Mouse (Mus musculus) liver, embryonic 12.5 days (tissue): ENCODE results near the gene Hbs1l. TPM values are rescaled to one million over a fixed set of nuclear protein-coding genes. Genes with fewer than 3 reads are reported as not detected.
"Not testable (repeated sequence)": the region's sequence is repeated elsewhere in the genome, so short reads cannot be mapped to it uniquely, and the experiment has no call there.

Source experiments
- ATAC-seq: fragments of 200-750 bp; cut with Nextera tagmentation; 2 replicates; pipeline ENCODE4 v1.8.0; 2017; ENCODE audit warnings: moderate number of reproducible peaks, mild to moderate bottlenecking, moderate library complexity
- H3K27ac ChIP-seq: fragments of 300-500 bp; sonication (generic); 2 replicates; pipeline ENCODE4 v1.5.1; 2016; ENCODE audit warnings: mild to moderate bottlenecking
- H3K27me3 ChIP-seq: fragments of 300-500 bp; sonication (generic); replicated peaks from 2 replicates; pipeline ENCODE4 v1.6.1; 2016; ENCODE audit warnings: mild to moderate bottlenecking, moderate library complexity
- H3K36me3 ChIP-seq: fragments of 300-500 bp; sonication (generic); 2 replicates; pipeline ENCODE4 v1.6.1; 2016; ENCODE audit warnings: mild to moderate bottlenecking, moderate library complexity
- H3K4me1 ChIP-seq: fragments of 300-500 bp; sonication (generic); 2 replicates; pipeline ENCODE4 v1.6.1; 2016
- H3K4me2 ChIP-seq: fragments of 300-500 bp; sonication (generic); 2 replicates; pipeline ENCODE4 v1.6.1; 2016; ENCODE audit warnings: mild to moderate bottlenecking, moderate library complexity
- H3K4me3 ChIP-seq: fragments of 300-500 bp; sonication (generic); 2 replicates; pipeline ENCODE4 v1.5.1; 2016; ENCODE audit warnings: mild to moderate bottlenecking, moderate library complexity
- H3K9ac ChIP-seq: fragments of 300-500 bp; sonication (generic); 2 replicates; pipeline ENCODE4 v1.6.1; 2016; ENCODE audit warnings: mild to moderate bottlenecking, moderate library complexity
- H3K9me3 ChIP-seq: fragments of 300-500 bp; sonication (generic); replicated peaks from 2 replicates; pipeline ENCODE4 v1.6.1; 2016; ENCODE audit warnings: mild to moderate bottlenecking, moderate library complexity
- WGBS: fragments of 180-500 bp; shearing (Covaris S2); methylation state at CpG from one replicate; pipeline ENCODE4 v1.1.7; 2016; ENCODE audit not compliant: insufficient replicate concordance; 5-methylcytosine and 5-hydroxymethylcytosine counted together
- polyA plus RNA-seq: library from polyadenylated mRNA; unstranded; fragments of >200 nt; fragmentation: Nextera tagmentation; extraction: Ambion mirVana; gene quantifications from 2 replicates; pipeline ENCODE4 v1.2.1, GENCODE M21; 2016

The Hbs1l gene
- polyA plus RNA-seq, 1 experiment from 2014 or later, result 89.3 TPM

DNA sequence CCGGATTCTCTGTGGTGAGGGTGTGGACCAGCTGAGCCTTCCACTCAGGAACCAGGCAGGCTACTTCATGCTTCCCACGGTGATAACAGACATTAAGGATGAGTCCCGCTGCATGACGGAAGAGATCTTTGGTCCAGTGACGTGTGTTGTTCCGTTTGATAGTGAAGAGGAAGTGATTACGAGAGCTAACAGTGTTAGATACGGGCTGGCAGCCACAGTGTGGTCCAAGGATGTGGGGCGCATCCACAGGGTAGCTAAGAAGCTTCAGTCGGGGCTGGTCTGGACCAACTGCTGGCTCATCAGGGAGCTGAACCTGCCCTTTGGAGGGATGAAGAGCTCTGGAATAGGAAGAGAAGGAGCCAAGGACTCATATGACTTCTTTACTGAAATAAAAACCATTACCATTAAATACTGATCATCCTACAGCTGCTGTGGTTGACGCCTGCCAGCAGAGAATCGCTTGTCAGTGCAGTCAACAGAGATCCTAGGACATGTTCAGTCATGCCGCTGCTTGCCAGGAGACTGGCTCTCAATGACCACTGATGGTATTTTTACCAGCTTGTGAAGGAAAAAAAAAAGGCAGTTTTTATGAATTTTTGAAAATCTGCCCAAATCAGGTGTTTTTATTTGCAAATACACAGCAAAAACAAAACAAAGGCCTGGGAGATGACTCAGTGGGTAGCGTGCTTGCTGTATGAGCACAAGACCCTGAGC is 99.8 kb downstream of the Hbs1l start:
- H3K4me2 ChIP-seq, result no peak overlapping the region
- peaks cover 4% of the 10 kb centered on the region; the same call in 1 of the 2 replicates for H3K36me3 ChIP-seq
- H3K9ac ChIP-seq, result no peak overlapping the region
- no peaks in the 10 kb centered on the region for H3K9me3 ChIP-seq
- no peak overlapping the region for H3K27ac ChIP-seq
- no peak overlapping the region for H3K4me3 ChIP-seq
- WGBS, result 30% methylated on average over 14 of the region's 14 CpGs
- peaks cover 7% of the 10 kb centered on the region; the same call in 1 of the 2 replicates for H3K4me1 ChIP-seq
- peaks cover 6% of the 10 kb centered on the region; the same call in 1 of the 2 replicates for H3K27me3 ChIP-seq
- no peak for ATAC-seq

- not testable (repeated sequence) for H3K9me3 ChIP-seq, H3K4me2 ChIP-seq, H3K36me3 ChIP-seq, H3K4me3 ChIP-seq, H3K27ac ChIP-seq, H3K9ac ChIP-seq, ATAC-seq, H3K27me3 ChIP-seq, H3K4me1 ChIP-seq
- 64% methylated on average over 6 of the region's 6 CpGs for WGBS
Measured at GRCm38 (mm10) chr10:21398873-21399425, 103.2 kb downstream of the Hbs1l start.

DNA sequence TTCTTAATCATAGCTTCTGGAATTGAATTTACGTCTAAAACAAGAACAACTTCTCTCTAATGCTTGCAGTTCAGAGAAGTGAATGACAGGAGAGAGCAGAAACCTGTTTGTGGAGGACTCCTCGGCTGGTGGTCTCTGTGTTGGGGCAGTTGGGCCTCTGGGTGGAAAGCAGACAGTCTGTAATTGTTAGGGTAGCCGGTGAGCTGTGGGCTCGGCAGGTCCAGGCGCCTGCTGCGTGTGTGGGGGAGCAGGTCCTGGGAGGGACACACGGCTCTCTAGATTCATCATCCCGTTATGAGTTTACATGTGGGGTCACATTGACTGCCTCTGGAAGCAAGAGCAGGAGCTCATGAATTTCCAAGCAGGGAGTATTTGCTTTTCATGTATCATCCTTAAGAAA is 103.8 kb downstream of the Hbs1l start:
- H3K4me3 ChIP-seq, result no peak overlapping the region
- H3K4me2 ChIP-seq, result no peak overlapping the region
- ATAC-seq, result no peak
- peaks cover 9% of the 10 kb centered on the region; the same call in 1 of the 2 replicates for H3K4me1 ChIP-seq
- no peaks in the 10 kb centered on the region for H3K9me3 ChIP-seq
- 0 out of 2 replicates have a peak, but pooled peaks cover 6% of the 10 kb centered on the region for H3K27me3 ChIP-seq
- H3K9ac ChIP-seq, result no peak overlapping the region
- WGBS, result 56% methylated on average over 8 of the region's 8 CpGs
- H3K27ac ChIP-seq, result no peak overlapping the region
- H3K36me3 ChIP-seq, result no peaks in the 10 kb centered on the region

DNA sequence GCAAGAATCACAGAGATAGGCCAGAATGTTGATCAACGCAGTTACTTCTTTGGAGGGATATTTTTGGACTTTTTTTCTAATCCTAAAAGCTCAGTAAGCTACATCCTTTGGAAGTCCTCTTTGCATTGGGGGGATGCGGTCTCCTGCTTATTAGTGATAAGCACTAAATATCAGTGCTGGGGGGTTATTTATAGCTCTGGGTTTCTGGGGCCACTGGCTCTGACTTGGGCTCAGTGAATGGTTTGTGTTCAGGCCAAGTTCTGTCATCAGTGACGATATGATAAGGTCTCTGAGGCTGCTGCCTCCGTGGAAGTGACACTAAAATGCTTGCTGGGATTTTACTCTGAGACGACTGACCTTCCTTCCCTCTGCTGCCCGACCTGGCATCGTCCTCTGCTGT is 104.3 kb downstream of the Hbs1l start:
- Histone ChIP-seq H3K27ac (no peak overlapping the region), H3K4me1 (peaks cover 9% of the 10 kb centered on the region; the same call in 1 of the 2 replicates)
- ATAC-seq, result no peak

GRCm38 (mm10) chr10:21400453-21400852 is 104.7 kb downstream of the Hbs1l start:
- H3K4me1 ChIP-seq, result peaks cover 9% of the 10 kb centered on the region; the same call in 1 of the 2 replicates
- H3K27ac ChIP-seq, result no peak overlapping the region
- ATAC-seq, result no peak
- H3K36me3 ChIP-seq, result no peaks in the 10 kb centered on the region
- H3K9ac ChIP-seq, result no peak overlapping the region
- 0 out of 2 replicates have a peak, but pooled peaks cover 6% of the 10 kb centered on the region for H3K27me3 ChIP-seq
- H3K4me3 ChIP-seq, result no peak overlapping the region
- no peak overlapping the region for H3K4me2 ChIP-seq
- WGBS, result 47% methylated on average over 2 of the region's 2 CpGs
- no peaks in the 10 kb centered on the region for H3K9me3 ChIP-seq

More for the DNA sequence above, 104.3 kb downstream of the Hbs1l start:
- Histone ChIP-seq H3K9ac (no peak overlapping the region), H3K4me3 (no peak overlapping the region), H3K27me3 (0 out of 2 replicates have a peak, but pooled peaks cover 6% of the 10 kb centered on the region), H3K4me2 (no peak overlapping the region), H3K9me3 (no peaks in the 10 kb centered on the region), H3K36me3 (no peaks in the 10 kb centered on the region)
- 21% methylated on average over 7 of the region's 7 CpGs for WGBS

GRCm38 (mm10) chr10:21401259-21401658 is 105.5 kb downstream of the Hbs1l start:
- Histone ChIP-seq H3K9ac (no peak overlapping the region), H3K9me3 (no peaks in the 10 kb centered on the region), H3K27ac (no peak overlapping the region), H3K36me3 (no peaks in the 10 kb centered on the region), H3K4me2 (no peak overlapping the region), H3K4me3 (no peak overlapping the region), H3K27me3 (0 out of 2 replicates have a peak, but pooled peaks cover 6% of the 10 kb centered on the region), H3K4me1 (peaks cover 9% of the 10 kb centered on the region; the same call in 1 of the 2 replicates)
- ATAC-seq, result no peak
- 63% methylated on average over 4 of the region's 4 CpGs for WGBS

DNA sequence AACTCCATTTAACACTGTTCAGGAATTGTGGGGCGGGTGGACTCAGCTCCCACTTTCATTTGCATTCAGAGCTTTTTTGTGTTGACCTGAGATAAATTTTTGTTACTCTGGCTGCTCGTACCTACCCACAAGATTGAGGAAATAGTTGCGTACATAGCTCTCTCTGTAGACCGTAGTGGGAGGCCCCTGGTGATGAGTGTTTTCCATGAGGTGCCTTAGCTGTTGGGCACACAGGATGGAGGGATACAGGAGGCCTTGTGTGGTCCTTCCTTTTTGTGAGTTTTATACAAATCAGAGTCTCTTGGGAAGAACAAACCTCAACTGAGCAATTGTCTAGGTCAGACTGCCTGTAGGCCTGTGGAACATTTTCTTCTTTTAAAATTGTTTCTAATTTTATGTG is 109.0 kb downstream of the Hbs1l start:
- no peak overlapping the region for H3K4me2 ChIP-seq
- H3K4me1 ChIP-seq, result peaks cover 9% of the 10 kb centered on the region; the same call in 1 of the 2 replicates
- no peaks in the 10 kb centered on the region for H3K9me3 ChIP-seq
- H3K4me3 ChIP-seq, result no peak overlapping the region
- H3K9ac ChIP-seq, result no peak overlapping the region
- ATAC-seq, result no peak
- 63% methylated on average over 4 of the region's 4 CpGs for WGBS
- H3K36me3 ChIP-seq, result no peaks in the 10 kb centered on the region
- peaks cover 3% of the 10 kb centered on the region; the same call in 1 of the 2 replicates for H3K27me3 ChIP-seq
- H3K27ac ChIP-seq, result no peak overlapping the region

- 64% methylated on average over 11 of the region's 11 CpGs for WGBS
- ATAC-seq, result no peak
- no peak overlapping the region for H3K27ac ChIP-seq
Measured at GRCm38 (mm10) chr10:21405707-21406534, 110.1 kb downstream of the Hbs1l start.

DNA sequence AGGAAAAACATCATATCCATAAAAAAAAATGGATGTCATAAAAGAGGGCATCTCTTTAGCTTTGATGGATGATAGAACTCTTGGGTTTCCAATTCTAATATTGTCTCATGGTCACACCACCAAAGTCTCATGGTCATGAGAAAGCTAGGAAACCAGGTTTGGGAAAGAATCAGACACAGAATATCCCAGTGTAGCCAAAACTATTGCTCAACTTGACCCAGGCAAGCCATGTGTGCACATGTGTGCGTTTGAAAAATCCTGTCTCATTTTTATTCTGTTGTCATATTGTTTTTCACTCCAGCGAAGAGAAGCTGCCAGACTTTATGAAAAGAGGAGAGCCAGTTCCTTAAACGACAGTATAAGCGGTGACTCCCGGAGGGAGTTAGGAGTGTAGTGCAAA is 114.9 kb downstream of the Hbs1l start:
- peaks cover 3% of the 10 kb centered on the region; the same call in 1 of the 2 replicates for H3K27me3 ChIP-seq
- no peak overlapping the region for H3K4me3 ChIP-seq
- 70% methylated on average over 5 of the region's 5 CpGs for WGBS
- no peaks in the 10 kb centered on the region for H3K9me3 ChIP-seq
- H3K9ac ChIP-seq, result no peak overlapping the region
- no peak overlapping the region for H3K27ac ChIP-seq
- H3K36me3 ChIP-seq, result no peaks in the 10 kb centered on the region
- no peaks in the 10 kb centered on the region for H3K4me1 ChIP-seq
- no peak overlapping the region for H3K4me2 ChIP-seq
- ATAC-seq, result no peak

More at GRCm38 (mm10) chr10:21405707-21406534, 110.1 kb downstream of the Hbs1l start:
- H3K9ac ChIP-seq, result no peak overlapping the region
- H3K4me1 ChIP-seq, result no peaks in the 10 kb centered on the region
- no peak overlapping the region for H3K4me3 ChIP-seq
- H3K27me3 ChIP-seq, result peaks cover 3% of the 10 kb centered on the region; the same call in 1 of the 2 replicates
- H3K36me3 ChIP-seq, result no peaks in the 10 kb centered on the region
- H3K9me3 ChIP-seq, result no peaks in the 10 kb centered on the region
- no peak overlapping the region for H3K4me2 ChIP-seq

- Histone ChIP-seq H3K27me3 (peaks cover 3% of the 10 kb centered on the region; the same call in 1 of the 2 replicates), H3K4me2 (no peak overlapping the region), H3K4me3 (no peak overlapping the region), H3K4me1 (no peaks in the 10 kb centered on the region), H3K9me3 (no peaks in the 10 kb centered on the region), H3K9ac (no peak overlapping the region), H3K36me3 (no peaks in the 10 kb centered on the region), H3K27ac (no peak overlapping the region)
- no peak for ATAC-seq
- WGBS, result 53% methylated on average over 6 of the region's 6 CpGs
Measured at GRCm38 (mm10) chr10:21411621-21412205, 115.9 kb downstream of the Hbs1l start.

DNA sequence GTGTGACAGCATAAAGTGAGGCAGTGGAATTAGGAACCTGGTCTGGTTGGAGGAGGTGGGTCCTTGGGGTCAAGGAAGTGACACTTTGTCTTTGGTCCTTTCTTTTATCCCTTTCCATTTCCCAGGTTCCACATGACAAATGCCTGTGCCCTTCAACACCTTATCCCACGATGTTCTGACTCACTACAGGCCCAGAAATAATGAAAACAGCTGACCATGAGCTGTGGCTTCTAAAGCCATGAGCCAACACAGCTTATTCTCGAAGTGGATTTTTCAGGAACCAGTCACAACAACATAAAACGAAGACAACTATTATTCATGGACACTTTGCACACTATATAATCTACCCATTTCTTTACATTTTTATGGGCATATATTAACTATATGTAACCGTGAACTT is 119.3 kb downstream of the Hbs1l start:
- Histone ChIP-seq H3K36me3 (no peaks in the 10 kb centered on the region), H3K27me3 (no peaks in the 10 kb centered on the region), H3K4me2 (no peak overlapping the region), H3K4me3 (no peak overlapping the region), H3K9me3 (no peaks in the 10 kb centered on the region), H3K9ac (no peak overlapping the region), H3K4me1 (peaks cover 11% of the 10 kb centered on the region), H3K27ac (no peak overlapping the region)
- no peak for ATAC-seq
- 56% methylated on average over 4 of the region's 4 CpGs for WGBS
